Mouse (Mus musculus) activated CD4-positive, CD25-positive, alpha-beta regulatory T cell, adult 9 weeks (primary cell): Measurements from ENCODE around the gene Slc9a8. TPM values are rescaled to one million over a fixed set of nuclear protein-coding genes. Genes with fewer than 3 reads are reported as not detected.

ENCODE experiments used
- polyA plus RNA-seq: library from polyadenylated mRNA; unstranded; fragments of 100-300 nt; shearing (Covaris generic); gene quantifications from one replicate; pipeline ENCODE4 v1.2.1, GENCODE M21; 2017

The Slc9a8 gene
- polyA plus RNA-seq, result 75.5 TPM

GRCm38 (mm10) chr2:167421330-167422149 lies at the start of gene Slc9a8:
Gene Slc9a8, plus strand, starts transcription at chr2:167421712.

GRCm38 (mm10) chr2:167491757-167492708 lies 70.5 kb downstream of the Slc9a8 start, which contains the start of gene Rnf114:
Gene Rnf114, plus strand, starts transcription at chr2:167492645.

GRCm38 (mm10) chr2:167492713-167493636 lies 71.5 kb downstream of the Slc9a8 start, which contains the start of gene Spata2:
Gene Spata2, minus strand, starts transcription at chr2:167492887.

Other genes with a start within 250 kb of the Slc9a8 start
- gene Kcnb1, start 231.6 kb upstream of the Slc9a8 start, polyA plus RNA-seq, result 1.3 TPM
- 0.39 TPM for gene Ptgis, start 181.1 kb upstream of the Slc9a8 start, polyA plus RNA-seq
- gene B4galt5, start 72.5 kb upstream of the Slc9a8 start, polyA plus RNA-seq, result 3.6 TPM
- 305 TPM for gene Rnf114, start 70.9 kb downstream of the Slc9a8 start, polyA plus RNA-seq
- 38.2 TPM for gene Spata2, start 71.2 kb downstream of the Slc9a8 start, polyA plus RNA-seq
- not detected for gene Snai1, start 116.5 kb downstream of the Slc9a8 start, polyA plus RNA-seq
- gene Ube2v1, start 210.4 kb downstream of the Slc9a8 start, polyA plus RNA-seq, result 369 TPM
- gene Gm20431, start 239.8 kb downstream of the Slc9a8 start, polyA plus RNA-seq, result not detected